7 mouse cellular contexts compared by ENCODE assay signal in the genomic region with DNA sequence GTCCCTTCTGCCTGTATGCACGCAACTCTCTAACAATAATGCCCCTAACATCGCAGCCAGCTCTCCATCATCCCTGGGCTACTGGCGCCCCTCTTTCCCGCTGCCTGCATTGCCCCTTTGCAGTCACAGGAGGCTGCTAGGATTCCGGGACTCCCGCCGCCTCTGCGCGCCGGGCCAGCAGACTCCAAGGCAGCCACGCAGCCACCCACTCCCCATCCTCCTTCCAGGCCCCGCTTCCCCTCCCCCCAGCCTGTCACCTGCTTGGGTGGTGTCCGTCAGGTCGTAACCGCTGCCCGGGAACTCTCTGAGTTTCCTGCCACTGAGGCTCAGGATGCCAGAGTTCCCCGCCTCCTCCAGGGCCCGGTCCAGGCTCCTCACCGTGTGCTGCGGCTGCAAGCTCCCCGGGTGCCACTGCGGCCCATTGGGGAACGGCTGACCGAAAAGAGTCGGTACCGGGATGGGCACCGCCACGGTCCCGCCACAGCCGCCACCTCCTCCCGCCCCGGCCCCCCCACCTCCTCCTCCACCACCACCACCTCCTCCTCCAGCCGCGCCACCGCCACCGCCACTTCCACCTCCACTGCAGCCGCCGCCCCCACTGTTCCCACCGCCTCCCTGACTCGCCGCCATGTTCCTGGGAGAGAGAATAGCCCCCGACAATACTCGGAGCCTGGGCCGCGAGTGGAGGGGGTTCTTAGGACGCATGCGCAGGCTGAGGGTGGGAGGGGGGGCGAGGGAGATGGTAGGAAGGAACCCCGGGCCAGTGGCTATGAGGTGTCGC. TPM values are rescaled to one million over a fixed set of nuclear protein-coding genes. Genes with fewer than 3 reads are reported as not detected.
DNase-seq lines count a peak whose midpoint lies in the region; ATAC-seq and TF ChIP-seq lines count a peak whose summit lies in the region.

Gene Lrch2 (minus strand): TSS at position 661 of the 781 bp plus-strand sequence.

- DNase-seq in brain, embryonic 14.5 days (ENCODE audit: low read depth), result peak; percentile 90
- peak; percentile 71 for DNase-seq in embryo, embryonic 11.5 days (ENCODE audit: low read depth, low spot score)
- peak; percentile 20 to 47 for DNase-seq in heart, adult 2 months
- DNase-seq in kidney, postnatal 0 days (ENCODE audit: low spot score), result peak; percentile 68
- DNase-seq in liver, embryonic 11.5 days (ENCODE audit: low spot score), result peak; percentile 33
- peak; percentile 21 to 73 for DNase-seq in urinary bladder, postnatal 4 days (ENCODE audit: low spot score in 2 of 2)

- H3K27ac ChIP-seq in heart, adult 2 months, result peak within 1 kb of the TSS; percentile 36
- peak within 1 kb of the TSS; percentile 47 for H3K27ac ChIP-seq in kidney, postnatal 0 days
- H3K27ac ChIP-seq in liver, embryonic 11.5 days (ENCODE audit: low read depth, low read length), result no peak within 1 kb of the TSS
- H3K27ac ChIP-seq in neural tube, embryonic 15.5 days (replicated peaks), result peak within 1 kb of the TSS; percentile 88

- H3K79me2 ChIP-seq in heart, adult 2 months (replicated peaks; ENCODE audit: control insufficient read depth, insufficient read depth, low read length), result no peaks in the 10 kb centered on the region

- peak within 1 kb of the TSS; percentile 51 for H3K4me2 ChIP-seq in kidney, postnatal 0 days (ENCODE audit: low read length)
- H3K4me2 ChIP-seq in liver, embryonic 11.5 days, result peak within 1 kb of the TSS; percentile 58
- H3K4me2 ChIP-seq in neural tube, embryonic 15.5 days, result peak within 1 kb of the TSS; percentile 51

- WGBS in heart, adult 2 months, result 8% methylated on average over 37 of the region's 50 CpGs
- 23% methylated on average over 49 of the region's 50 CpGs for WGBS in kidney, postnatal 0 days
- WGBS in liver, embryonic 11.5 days, result 9% methylated on average over 26 of the region's 50 CpGs
- WGBS in neural tube, embryonic 15.5 days, result 21% methylated on average over 37 of the region's 50 CpGs

- no peaks in the 10 kb centered on the region for H3K36me3 ChIP-seq in heart, adult 2 months (ENCODE audit: control insufficient read depth, insufficient read depth, low read length)
- H3K36me3 ChIP-seq in kidney, postnatal 0 days (ENCODE audit: insufficient read depth, low read length), result no peaks in the 10 kb centered on the region
- H3K36me3 ChIP-seq in liver, embryonic 11.5 days (ENCODE audit: control insufficient read depth, insufficient read depth, low read length), result no peaks in the 10 kb centered on the region
- no peaks in the 10 kb centered on the region for H3K36me3 ChIP-seq in neural tube, embryonic 15.5 days

- intact Hi-C loops in heart, adult 2 months (cut with DNase I), result no loop called here

- peak within 1 kb of the TSS; percentile 48 for H3K4me3 ChIP-seq in heart, adult 2 months
- peak within 1 kb of the TSS; percentile 51 for H3K4me3 ChIP-seq in kidney, postnatal 0 days (replicated peaks; ENCODE audit: low read depth, low read length)
- peak within 1 kb of the TSS; percentile 47 for H3K4me3 ChIP-seq in liver, embryonic 11.5 days (ENCODE audit: low read depth, low read length)
- peak within 1 kb of the TSS; percentile 59 for H3K4me3 ChIP-seq in neural tube, embryonic 15.5 days (replicated peaks)

- H3K9me3 ChIP-seq in kidney, postnatal 0 days (replicated peaks; ENCODE audit: low read length), result no peaks in the 10 kb centered on the region
- H3K9me3 ChIP-seq in liver, embryonic 11.5 days (ENCODE audit: control insufficient read depth, low read length), result no peaks in the 10 kb centered on the region
- no peaks in the 10 kb centered on the region for H3K9me3 ChIP-seq in neural tube, embryonic 15.5 days (replicated peaks)

- no peaks in the 10 kb centered on the region for H3K27me3 ChIP-seq in heart, adult 2 months (ENCODE audit: control insufficient read depth, insufficient read depth, low read length)
- no peaks in the 10 kb centered on the region for H3K27me3 ChIP-seq in kidney, postnatal 0 days (ENCODE audit: insufficient read depth, low read length)
- no peaks in the 10 kb centered on the region for H3K27me3 ChIP-seq in liver, embryonic 11.5 days (replicated peaks; ENCODE audit: control insufficient read depth, insufficient read depth, low read length)
- no peaks in the 10 kb centered on the region for H3K27me3 ChIP-seq in neural tube, embryonic 15.5 days (replicated peaks)

- TF ChIP-seq CTCF in brain, embryonic 14.5 days (IDR thresholded peaks at IDR 0.05; ENCODE audit: borderline replicate concordance, extremely low read depth, insufficient read depth, insufficient read length), result no peak; the same call in 1 of the 2 replicates
- 0 out of 2 replicates have a peak, but pooled peaks have one; percentile 18 for TF ChIP-seq CTCF in heart, adult 2 months (IDR thresholded peaks at IDR 0.05)
- TF ChIP-seq CTCF in kidney, postnatal 0 days (IDR thresholded peaks at IDR 0.05; ENCODE audit: low read depth), result no peak

- peak within 1 kb of the TSS; percentile 69 for H3K9ac ChIP-seq in heart, adult 2 months (ENCODE audit: low read depth, low read length)
- H3K9ac ChIP-seq in kidney, postnatal 0 days (ENCODE audit: low read depth, low read length), result peak within 1 kb of the TSS; percentile 51
- peak within 1 kb of the TSS; percentile 30; the same call in 1 of the 2 replicates for H3K9ac ChIP-seq in liver, embryonic 11.5 days (ENCODE audit: low read depth, low read length)
- H3K9ac ChIP-seq in neural tube, embryonic 15.5 days (replicated peaks), result peak within 1 kb of the TSS; percentile 57

- ATAC-seq in kidney, postnatal 0 days (replicated peaks; ENCODE audit: low FRiP score, low read depth), result peak; percentile 85
- peak; percentile 47 for ATAC-seq in liver, embryonic 11.5 days (replicated peaks; ENCODE audit: low FRiP score)
- ATAC-seq in neural tube, embryonic 15.5 days (ENCODE audit: low FRiP score), result peak; percentile 94

- no peak for TF ChIP-seq EP300 in heart, adult 2 months (IDR thresholded peaks at IDR 0.05; ENCODE audit: insufficient read depth, low read depth, low read length)

- peak; percentile 10; the same call in 1 of the 2 replicates for TF ChIP-seq POLR2A in brain, embryonic 14.5 days (IDR thresholded peaks at IDR 0.05; ENCODE audit: borderline replicate concordance, extremely low read depth, insufficient read depth, insufficient read length, poor library complexity, severe bottlenecking)
- TF ChIP-seq POLR2A in heart, adult 2 months (IDR thresholded peaks at IDR 0.05; ENCODE audit: insufficient read depth, low read depth, low read length), result no peak

- no peaks in the 10 kb centered on the region for H3K4me1 ChIP-seq in heart, adult 2 months (ENCODE audit: control insufficient read depth, insufficient read depth, low read length)
- H3K4me1 ChIP-seq in kidney, postnatal 0 days (replicated peaks; ENCODE audit: insufficient read depth, low read length), result no peaks in the 10 kb centered on the region
- H3K4me1 ChIP-seq in liver, embryonic 11.5 days (replicated peaks; ENCODE audit: control insufficient read depth, insufficient read depth, low read length), result no peaks in the 10 kb centered on the region
- peaks cover 6% of the 10 kb centered on the region; the same call in 1 of the 2 replicates for H3K4me1 ChIP-seq in neural tube, embryonic 15.5 days

RNA-seq across cellular contexts. Expression of gene Lrch2, which starts in this region (rescaled TPM):
- 35.2 and 39.0 TPM in 2 replicates for polyA plus RNA-seq in brain, embryonic 14.5 days (2012; rRNA removed)
- 1 to 10 TPM; 1.6 to 1.8 TPM for total RNA-seq in heart, adult 2 months (2021)
- polyA plus RNA-seq in heart, adult 2 months (2012; rRNA removed), result 0.33 and 0.50 TPM in 2 replicates
- polyA plus RNA-seq in kidney, postnatal 0 days (2015; fragmentation: Nextera tagmentation; extraction: Ambion mirVana), result 5.2 and 5.8 TPM in 2 replicates
- 2.1 and 2.3 TPM in 2 replicates for polyA plus RNA-seq in liver, embryonic 11.5 days (2014; fragmentation: Nextera tagmentation; extraction: Ambion mirVana)
- 7.2 and 8.8 TPM in 2 replicates for polyA plus RNA-seq in neural tube, embryonic 15.5 days (2015; fragmentation: Nextera tagmentation; extraction: Ambion mirVana)

Comparison
In these comparisons a context has a peak if more than half of its experiments do, and no peak if none do; other contexts are left out.
1. DNase-seq: peak in every context shown above with its lines; median percentile 90 in brain, embryonic 14.5 days; 71 in embryo, embryonic 11.5 days; 68 in kidney, postnatal 0 days; 47 in urinary bladder, postnatal 4 days; 34 in heart, adult 2 months; 33 in liver, embryonic 11.5 days.